Mouse (Mus musculus) bone marrow, adult 2 months (tissue): Measurements from ENCODE around the gene Gm3415.
"Not testable (repeated sequence)": the region's sequence is repeated elsewhere in the genome, so short reads cannot be mapped to it uniquely, and the experiment has no call there.

Experiments used
- CTCF ChIP-seq: fragments of 200-500 bp; IDR thresholded peaks from 2 replicates; pipeline ENCODE4 v1.5.1; 2011; ENCODE audit warnings: low read length, control low read depth; ENCODE audit not compliant: control insufficient read depth, insufficient read depth
- POLR2A ChIP-seq: fragments of 200-500 bp; IDR thresholded peaks from 2 replicates; pipeline ENCODE4 v1.6.1; 2011; ENCODE audit warnings: low read depth, mild to moderate bottlenecking, control low read depth, low read length, borderline replicate concordance; ENCODE audit not compliant: control insufficient read depth

DNA sequence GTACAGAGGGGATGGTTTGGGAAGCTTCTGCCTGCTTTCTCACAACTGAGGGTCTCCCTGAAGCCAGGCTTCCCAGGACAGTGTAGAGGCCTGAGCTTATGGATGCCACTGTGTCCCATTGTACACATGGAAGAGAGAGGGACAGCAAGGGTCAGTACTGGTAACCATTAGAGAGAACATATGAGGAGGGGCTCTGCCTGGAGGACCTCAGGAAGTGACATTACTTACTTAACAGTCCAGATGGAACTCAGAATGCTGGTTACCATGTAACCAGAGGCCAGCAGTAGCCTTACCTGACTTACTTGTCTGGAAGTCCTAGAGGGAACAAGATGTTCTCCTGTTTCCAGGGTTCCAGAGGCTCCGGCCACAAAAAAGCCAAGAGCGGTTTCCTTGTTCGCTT lies 18.6 kb upstream of the Gm3415 start, which contains the start of gene Gm3409:
- TF ChIP-seq CTCF, POLR2A: not testable (repeated sequence)
